Mouse (Mus musculus) liver, embryonic 15.5 days (tissue): ENCODE data around the gene Slc22a3. TPM values are rescaled to one million over a fixed set of nuclear protein-coding genes. Genes with fewer than 3 reads are reported as not detected.

Source experiments
- ATAC-seq: fragments of 200-750 bp; cut with Nextera tagmentation; 2 replicates; pipeline ENCODE4 v1.8.0; 2017; ENCODE audit warnings: moderate number of reproducible peaks, mild to moderate bottlenecking, moderate library complexity; ENCODE audit not compliant: insufficient read depth
- H3K27ac ChIP-seq: fragments of 300-500 bp; sonication (generic); replicated peaks from 2 replicates; pipeline ENCODE4 v1.5.1; 2015; ENCODE audit warnings: mild to moderate bottlenecking, inconsistent platforms
- H3K27me3 ChIP-seq: fragments of 300-500 bp; sonication (generic); 2 replicates; pipeline ENCODE4 v1.6.1; 2015; ENCODE audit warnings: mild to moderate bottlenecking, inconsistent platforms
- H3K36me3 ChIP-seq: fragments of 300-500 bp; sonication (generic); replicated peaks from 2 replicates; pipeline ENCODE4 v1.6.1; 2015; ENCODE audit warnings: moderate library complexity, mild to moderate bottlenecking, inconsistent platforms
- H3K4me1 ChIP-seq: fragments of 300-500 bp; sonication (generic); replicated peaks from 2 replicates; pipeline ENCODE4 v1.6.1; 2015; ENCODE audit warnings: inconsistent platforms
- H3K4me2 ChIP-seq: fragments of 300-500 bp; sonication (generic); 2 replicates; pipeline ENCODE4 v1.6.1; 2015; ENCODE audit warnings: moderate library complexity, mild to moderate bottlenecking, inconsistent platforms
- H3K4me3 ChIP-seq: fragments of 300-500 bp; sonication (generic); replicated peaks from 2 replicates; pipeline ENCODE4 v1.5.1; 2015; ENCODE audit warnings: mild to moderate bottlenecking, inconsistent platforms
- H3K9ac ChIP-seq: fragments of 300-500 bp; sonication (generic); 2 replicates; pipeline ENCODE4 v1.6.1; 2015; ENCODE audit warnings: moderate library complexity, mild to moderate bottlenecking, inconsistent platforms
- H3K9me3 ChIP-seq: fragments of 300-500 bp; sonication (generic); replicated peaks from 2 replicates; pipeline ENCODE4 v1.6.1; 2016; ENCODE audit warnings: inconsistent platforms
- WGBS: fragments of 180-500 bp; shearing (Covaris S2); methylation state at CpG from one replicate; pipeline ENCODE4 v1.1.7; 2015; ENCODE audit warnings: mixed read lengths; ENCODE audit not compliant: insufficient replicate concordance; 5-methylcytosine and 5-hydroxymethylcytosine counted together
- polyA plus RNA-seq: library from polyadenylated mRNA; unstranded; fragments of >200 nt; fragmentation: Nextera tagmentation; extraction: Ambion mirVana; gene quantifications from 2 replicates; pipeline ENCODE4 v1.2.1, GENCODE M21; 2015

Slc22a3 gene
- polyA plus RNA-seq, 1 experiment from 2014 or later: 0.48 TPM

DNA sequence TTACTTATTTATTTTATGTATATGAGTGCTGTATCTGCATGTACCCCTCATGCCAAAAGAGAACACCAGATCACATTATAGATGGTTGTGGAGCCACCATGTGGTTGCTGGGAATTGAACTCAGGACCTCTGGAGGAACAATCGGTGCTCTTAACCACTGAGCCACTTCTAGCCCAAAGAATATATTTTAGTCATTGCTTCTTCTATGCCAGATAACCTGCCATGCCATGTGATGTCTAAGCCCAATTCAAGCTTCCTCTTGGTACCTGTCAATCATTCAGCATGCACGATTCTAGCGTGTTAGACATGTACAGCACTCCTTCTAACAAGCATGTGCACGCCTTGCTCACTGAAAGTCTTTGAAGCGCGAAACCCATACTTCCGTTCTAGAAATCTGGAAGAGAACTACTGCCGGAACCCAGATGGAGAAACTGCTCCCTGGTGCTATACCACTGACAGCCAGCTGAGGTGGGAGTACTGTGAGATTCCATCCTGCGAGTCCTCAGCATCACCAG lies 111.3 kb downstream of the Slc22a3 start:
- H3K9ac ChIP-seq: no peak overlapping the region
- H3K4me3 ChIP-seq: no peak overlapping the region
- H3K36me3 ChIP-seq: peaks cover 5% of the 10 kb centered on the region; the same call in 1 of the 2 replicates
- no peak overlapping the region for H3K4me2 ChIP-seq
- ATAC-seq: no peak
- no peak overlapping the region for H3K27ac ChIP-seq
- H3K4me1 ChIP-seq: no peaks in the 10 kb centered on the region
- H3K9me3 ChIP-seq: no peaks in the 10 kb centered on the region
- H3K27me3 ChIP-seq: no peaks in the 10 kb centered on the region
- 75% methylated on average over 9 of the region's 9 CpGs for WGBS

DNA sequence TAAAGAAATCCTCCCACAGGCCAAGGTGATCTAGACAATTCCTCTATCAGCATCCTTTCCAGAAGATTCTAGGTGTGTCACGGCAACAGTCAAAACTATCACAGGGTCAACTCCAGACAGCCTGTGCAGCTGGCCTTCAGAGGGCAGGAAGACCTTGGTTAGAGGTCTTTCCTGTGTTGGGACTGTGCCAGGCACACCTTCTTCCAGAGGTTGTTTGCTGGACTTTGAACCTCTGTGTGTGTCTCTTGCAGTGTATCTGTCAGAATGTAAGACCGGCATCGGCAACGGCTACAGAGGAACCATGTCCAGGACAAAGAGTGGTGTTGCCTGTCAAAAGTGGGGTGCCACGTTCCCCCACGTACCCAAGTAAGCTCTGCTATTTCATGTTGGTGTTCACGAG lies 119.3 kb downstream of the Slc22a3 start:
- Histone ChIP-seq H3K4me1 (peaks cover 12% of the 10 kb centered on the region; the same call in 1 of the 2 replicates), H3K27me3 (no peaks in the 10 kb centered on the region), H3K4me3 (no peak overlapping the region), H3K27ac (no peak overlapping the region), H3K9me3 (no peaks in the 10 kb centered on the region), H3K36me3 (peaks cover 22% of the 10 kb centered on the region), H3K9ac (no peak overlapping the region), H3K4me2 (no peak overlapping the region)
- no peak for ATAC-seq
- WGBS: 64% methylated on average over 7 of the region's 7 CpGs

DNA sequence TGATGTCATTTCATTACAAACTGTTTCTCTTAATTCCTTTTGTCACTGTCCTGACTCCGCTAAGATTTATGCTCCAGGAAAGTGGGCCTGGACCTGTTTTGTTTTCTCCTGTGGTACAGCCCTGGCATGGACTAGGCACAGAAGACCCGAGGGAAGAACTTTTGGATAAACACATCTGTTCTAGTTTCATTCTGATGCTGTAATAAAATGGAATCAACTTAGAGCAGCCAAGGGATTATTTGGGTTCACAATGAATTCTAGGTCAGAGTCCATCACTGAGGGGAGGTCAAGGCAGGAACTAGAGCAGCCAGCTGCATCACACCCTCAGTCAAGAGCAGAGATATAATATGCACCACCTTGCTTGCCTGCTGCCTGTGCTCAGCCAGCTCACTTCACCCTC lies 119.7 kb downstream of the Slc22a3 start:
- Histone ChIP-seq H3K27ac (no peak overlapping the region), H3K27me3 (no peaks in the 10 kb centered on the region), H3K9me3 (no peaks in the 10 kb centered on the region), H3K36me3 (peaks cover 22% of the 10 kb centered on the region), H3K4me1 (peaks cover 13% of the 10 kb centered on the region; the same call in 1 of the 2 replicates), H3K4me2 (no peak overlapping the region), H3K9ac (no peak overlapping the region), H3K4me3 (no peak overlapping the region)
- no peak for ATAC-seq
- 53% methylated on average over 2 of the region's 2 CpGs for WGBS

DNA sequence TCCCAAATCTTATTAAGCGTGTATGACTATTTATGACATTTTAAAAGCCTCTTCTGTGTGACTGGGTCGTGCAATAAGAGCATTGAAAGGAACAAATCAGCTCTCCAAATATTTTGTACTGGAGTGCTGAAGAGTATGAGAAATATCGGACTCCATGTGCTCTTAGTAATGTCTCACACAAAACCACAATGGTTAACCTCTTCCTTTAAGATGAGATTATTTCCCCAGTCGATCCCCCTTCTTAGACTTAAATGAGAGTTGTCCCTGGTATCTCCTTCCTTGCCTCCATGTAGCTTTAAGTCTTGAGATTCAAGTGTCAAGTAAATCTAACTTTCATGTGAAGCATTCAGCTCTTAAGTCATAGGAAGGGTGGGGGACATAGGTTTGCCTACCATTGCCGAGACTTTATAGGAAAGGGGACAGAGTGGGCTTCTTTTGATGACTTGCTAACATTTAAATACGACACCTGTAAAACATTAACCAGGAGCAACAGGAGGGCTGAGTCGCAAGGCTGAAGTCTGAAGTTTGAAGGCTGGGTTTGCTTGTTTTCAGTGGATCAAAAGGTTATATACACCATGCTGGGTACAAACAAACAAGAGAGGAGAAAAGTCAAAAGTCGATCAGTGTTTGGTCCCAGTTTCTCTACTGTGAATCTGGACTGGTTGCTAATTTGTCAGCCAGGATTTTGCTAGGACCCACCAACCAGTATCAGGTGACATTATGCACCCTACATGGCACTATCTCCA lies 122.3 kb downstream of the Slc22a3 start:
- H3K4me1 ChIP-seq: peaks cover 13% of the 10 kb centered on the region; the same call in 1 of the 2 replicates
- no peaks in the 10 kb centered on the region for H3K9me3 ChIP-seq
- H3K4me2 ChIP-seq: peak overlapping the region; percentile 23; the same call in 1 of the 2 replicates
- H3K9ac ChIP-seq: no peak overlapping the region
- peak; percentile 58 for ATAC-seq
- H3K27me3 ChIP-seq: no peaks in the 10 kb centered on the region
- H3K36me3 ChIP-seq: peaks cover 19% of the 10 kb centered on the region
- WGBS: 27% methylated on average over 8 of the region's 8 CpGs
- H3K27ac ChIP-seq: peak overlapping the region; percentile 66
- H3K4me3 ChIP-seq: no peak overlapping the region

DNA sequence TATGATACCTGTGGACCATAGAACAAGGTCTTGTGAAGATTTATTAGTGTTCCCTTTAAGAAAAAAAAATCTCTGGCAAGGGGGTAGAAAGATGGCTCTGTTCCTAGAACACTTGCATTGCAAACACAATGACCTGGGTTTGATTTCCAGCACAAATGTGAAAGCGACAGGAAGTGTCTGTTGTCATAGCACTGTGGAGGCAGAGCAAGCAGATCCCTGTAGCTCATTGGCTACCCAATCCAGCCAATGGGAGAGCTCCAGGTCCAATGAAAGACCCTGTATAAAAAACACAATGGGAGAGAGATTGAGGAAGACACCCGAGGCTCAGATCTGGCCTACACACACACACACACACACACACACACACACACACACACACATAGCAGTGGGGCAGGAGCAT lies 125.0 kb downstream of the Slc22a3 start:
- Histone ChIP-seq H3K4me3 (no peak overlapping the region), H3K27me3 (no peaks in the 10 kb centered on the region), H3K9me3 (no peaks in the 10 kb centered on the region), H3K27ac (peak overlapping the region; percentile 11; the same call in 1 of the 2 replicates), H3K4me2 (no peak overlapping the region), H3K9ac (no peak overlapping the region), H3K36me3 (no peaks in the 10 kb centered on the region), H3K4me1 (peaks cover 8% of the 10 kb centered on the region; the same call in 1 of the 2 replicates)
- ATAC-seq: no peak
- WGBS: 25% methylated on average over 2 of the region's 2 CpGs

DNA sequence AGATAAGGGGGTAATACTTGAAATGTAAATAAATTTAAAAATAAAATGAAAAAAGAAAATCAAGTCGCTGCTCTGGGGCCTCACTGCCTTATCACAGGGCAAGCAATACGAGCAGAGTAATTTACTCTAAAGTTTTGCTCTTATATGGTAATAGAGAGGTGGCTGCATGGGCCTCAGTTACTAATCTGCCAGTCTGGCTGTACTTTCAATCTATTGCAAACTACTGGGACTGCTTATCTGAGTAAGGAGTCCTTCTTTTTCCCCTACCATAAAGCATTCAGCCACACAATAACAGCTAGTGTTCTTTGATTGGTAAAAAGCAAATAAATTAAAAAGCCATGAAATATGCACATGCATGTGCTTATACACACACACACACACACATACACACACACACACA lies 125.9 kb downstream of the Slc22a3 start:
- Histone ChIP-seq H3K27ac (no peak overlapping the region), H3K9me3 (no peaks in the 10 kb centered on the region), H3K9ac (no peak overlapping the region), H3K4me1 (peaks cover 8% of the 10 kb centered on the region; the same call in 1 of the 2 replicates), H3K4me3 (no peak overlapping the region), H3K27me3 (no peaks in the 10 kb centered on the region), H3K4me2 (peak overlapping the region; percentile 34), H3K36me3 (no peaks in the 10 kb centered on the region)
- ATAC-seq: no peak
- 37% methylated on average over 2 of the region's 2 CpGs for WGBS

DNA sequence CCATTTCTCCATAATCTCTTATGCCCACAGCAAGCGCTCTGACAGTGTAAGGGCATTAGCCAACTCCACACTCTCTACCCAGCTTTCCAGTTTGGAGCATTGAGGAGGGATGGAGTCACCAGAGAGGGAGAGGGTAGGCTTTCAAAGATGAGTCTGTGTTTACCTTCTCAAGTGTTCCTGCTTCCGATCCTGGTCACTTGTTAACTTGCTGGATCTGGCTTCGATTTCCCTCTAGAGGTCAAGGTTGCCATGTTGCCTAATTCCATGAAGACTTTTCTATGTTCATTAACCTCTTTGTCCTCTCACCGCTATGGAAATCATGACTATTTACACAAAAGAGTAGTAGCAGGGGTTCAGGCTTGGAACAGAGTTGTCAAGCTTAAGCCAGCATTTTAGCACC lies 127.2 kb downstream of the Slc22a3 start:
- WGBS: 56% methylated on average over 4 of the region's 4 CpGs
- no peak overlapping the region; the same call in 1 of the 2 replicates for H3K9ac ChIP-seq
- peak overlapping the region; percentile 33 for H3K4me2 ChIP-seq
- H3K27me3 ChIP-seq: no peaks in the 10 kb centered on the region
- peaks cover 7% of the 10 kb centered on the region; the same call in 1 of the 2 replicates for H3K4me1 ChIP-seq
- H3K27ac ChIP-seq: peak overlapping the region; percentile 57
- ATAC-seq: peak; percentile 23; the same call in 1 of the 2 replicates
- no peaks in the 10 kb centered on the region for H3K36me3 ChIP-seq
- H3K9me3 ChIP-seq: no peaks in the 10 kb centered on the region
- peak overlapping the region; percentile 43 for H3K4me3 ChIP-seq

DNA sequence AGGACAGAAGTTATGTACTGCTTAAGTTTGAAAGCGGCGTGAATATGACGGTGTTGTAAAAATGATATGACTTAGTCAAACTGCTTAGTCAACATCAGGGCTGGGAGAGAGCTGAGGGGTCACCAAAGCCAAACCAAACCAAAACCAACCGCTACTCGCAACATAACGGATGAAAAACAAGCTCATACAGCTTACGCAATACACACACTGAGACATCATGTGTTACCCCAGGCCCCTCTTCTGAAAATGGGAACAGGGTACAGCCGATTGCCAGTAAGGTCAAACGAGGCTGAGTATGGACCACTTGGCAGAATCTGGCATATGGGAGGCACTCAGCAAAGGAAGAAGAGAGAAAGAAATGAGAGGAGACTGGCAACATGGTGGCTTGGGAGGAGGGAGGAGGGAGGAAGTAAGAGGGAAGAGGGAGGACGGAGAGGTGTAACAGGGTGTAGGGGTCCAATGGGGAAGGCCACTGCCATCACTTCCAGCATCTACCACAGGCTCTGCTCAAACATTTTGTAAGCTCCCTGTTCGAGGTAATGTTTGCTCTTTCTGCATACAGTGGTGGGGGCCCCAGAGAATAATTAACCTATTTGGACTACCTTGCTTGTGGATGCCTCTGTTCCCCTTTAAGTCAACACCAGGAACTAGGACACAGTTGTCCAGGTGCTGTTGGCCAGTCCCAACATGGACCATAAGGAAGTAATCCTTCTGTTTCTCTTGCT lies 129.4 kb downstream of the Slc22a3 start, which contains the start of gene Plg:
Plg (plus strand) TSS at position 628 of the 725 bp plus-strand sequence.
- peak; percentile 84 for ATAC-seq
- H3K4me2 ChIP-seq: peak within 1 kb of the TSS; percentile 19
- no peaks in the 10 kb centered on the region for H3K27me3 ChIP-seq
- peaks cover 21% of the 10 kb centered on the region for H3K4me1 ChIP-seq
- no peaks in the 10 kb centered on the region for H3K36me3 ChIP-seq
- peak within 1 kb of the TSS; percentile 47 for H3K4me3 ChIP-seq
- no peaks in the 10 kb centered on the region for H3K9me3 ChIP-seq
- WGBS: 55% methylated on average over 11 of the region's 11 CpGs
- H3K9ac ChIP-seq: no peak within 1 kb of the TSS
- H3K27ac ChIP-seq: peak within 1 kb of the TSS; percentile 71

DNA sequence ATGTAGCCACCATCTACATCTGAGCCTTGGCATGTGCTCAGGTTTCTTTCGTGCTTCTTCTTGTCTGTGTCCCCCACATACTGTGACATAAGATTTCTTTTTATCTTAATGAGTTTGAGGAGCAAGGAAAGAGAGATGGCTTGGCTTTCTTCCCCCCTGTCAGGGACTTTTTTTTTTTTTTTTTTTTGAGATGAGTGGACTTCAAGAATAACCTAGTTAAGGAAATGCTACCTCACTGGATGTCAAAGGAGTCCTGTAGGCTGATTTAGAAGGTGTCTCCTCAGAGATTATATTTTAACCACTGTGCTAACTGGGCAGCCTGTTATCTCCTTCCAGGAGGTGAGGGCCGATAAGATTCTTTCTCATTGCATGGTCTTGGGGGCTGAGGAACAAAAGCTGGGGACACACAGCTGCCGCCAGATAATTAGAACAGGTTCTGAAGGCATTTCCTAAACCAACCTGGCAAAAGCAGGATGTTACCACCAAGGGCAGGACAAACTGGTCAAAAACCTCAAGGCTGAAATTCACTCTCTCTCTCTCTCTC lies 133.8 kb downstream of the Slc22a3 start:
- 26% methylated on average over 3 of the region's 3 CpGs for WGBS
- ATAC-seq: no peak
- no peaks in the 10 kb centered on the region; the same call in 1 of the 2 replicates for H3K27me3 ChIP-seq

DNA sequence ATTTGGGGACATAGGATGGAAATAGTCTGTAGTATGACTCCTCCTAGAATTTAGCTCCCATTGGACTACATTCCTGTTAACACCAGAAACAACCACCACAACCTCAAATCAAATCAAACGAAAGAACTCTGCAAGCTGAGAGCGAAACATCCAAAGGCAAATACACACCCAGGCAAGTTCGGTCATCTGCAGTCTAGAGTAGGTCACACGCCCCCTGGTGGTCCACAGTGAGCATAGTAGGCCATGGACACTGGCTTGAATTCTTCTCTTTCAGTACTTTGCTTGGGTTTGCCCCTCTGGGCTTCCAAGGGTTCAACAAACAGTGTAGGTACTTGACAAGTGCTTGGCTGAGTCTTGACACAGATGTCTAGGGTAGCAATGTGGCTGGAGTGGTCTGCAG lies 135.5 kb downstream of the Slc22a3 start:
- peaks cover 31% of the 10 kb centered on the region for H3K4me1 ChIP-seq
- H3K4me2 ChIP-seq: peak overlapping the region; percentile 58
- peak overlapping the region; percentile 15 for H3K4me3 ChIP-seq
- no peaks in the 10 kb centered on the region; the same call in 1 of the 2 replicates for H3K27me3 ChIP-seq
- H3K9me3 ChIP-seq: no peaks in the 10 kb centered on the region
- no peak overlapping the region for H3K27ac ChIP-seq
- H3K36me3 ChIP-seq: no peaks in the 10 kb centered on the region
- 9% methylated on average over 4 of the region's 4 CpGs for WGBS
- no peak overlapping the region for H3K9ac ChIP-seq
- peak; percentile 47; the same call in 1 of the 2 replicates for ATAC-seq

More for the DNA sequence above, 133.8 kb downstream of the Slc22a3 start:
- Histone ChIP-seq H3K4me1 (peaks cover 31% of the 10 kb centered on the region), H3K9ac (no peak overlapping the region), H3K4me3 (no peak overlapping the region), H3K27ac (no peak overlapping the region), H3K9me3 (no peaks in the 10 kb centered on the region), H3K36me3 (no peaks in the 10 kb centered on the region), H3K4me2 (no peak overlapping the region)
